Mouse (Mus musculus): ENCODE measurements around the gene Mylk2. TPM values are rescaled to one million over a fixed set of nuclear protein-coding genes. Genes with fewer than 3 reads are reported as not detected.
A peak's percentile ranks its signal among the peaks of the same experiment; 100 is the strongest.

Gene Mylk2
- polyA plus RNA-seq, 1 experiment from 2014 or later: not detected

- ATAC-seq (ENCODE audit: low read depth): no peak
- Histone ChIP-seq H3K4me2 (ENCODE audit: low read depth, low read length) (no peak overlapping the region), H3K9me3 (ENCODE audit: control insufficient read depth, low read length) (no peaks in the 10 kb centered on the region), H3K27ac (ENCODE audit: low read depth, low read length) (no peak overlapping the region), H3K9ac (replicated peaks; ENCODE audit: low read depth, low read length) (no peak overlapping the region), H3K27me3 (ENCODE audit: control insufficient read depth, insufficient read depth, low read length) (no peaks in the 10 kb centered on the region; the same call in 1 of the 2 replicates), H3K4me1 (ENCODE audit: control insufficient read depth, insufficient read depth, low read length) (no peaks in the 10 kb centered on the region), H3K4me3 (ENCODE audit: low read depth, low read length) (no peak overlapping the region), H3K36me3 (ENCODE audit: control insufficient read depth, insufficient read depth, low read length) (no peaks in the 10 kb centered on the region)
- 73% methylated on average over 12 of the region's 12 CpGs for WGBS
These were observed 20.5 kb downstream of the Mylk2 start for GRCm38 (mm10) chr2:152931456-152932160.

GRCm38 (mm10) chr2:152933048-152933447 lies 21.9 kb downstream of the Mylk2 start, which contains the start of gene Foxs1:
Gene Foxs1, minus strand, starts transcription at chr2:152933208.
- H3K9me3 ChIP-seq (ENCODE audit: control insufficient read depth, low read length): no peaks in the 10 kb centered on the region
- no peaks in the 10 kb centered on the region for H3K4me1 ChIP-seq (ENCODE audit: control insufficient read depth, insufficient read depth, low read length)
- no peak within 1 kb of the TSS for H3K27ac ChIP-seq (ENCODE audit: low read depth, low read length)
- no peaks in the 10 kb centered on the region; the same call in 1 of the 2 replicates for H3K27me3 ChIP-seq (ENCODE audit: control insufficient read depth, insufficient read depth, low read length)
- WGBS: 52% methylated on average over 7 of the region's 9 CpGs
- H3K36me3 ChIP-seq (ENCODE audit: control insufficient read depth, insufficient read depth, low read length): no peaks in the 10 kb centered on the region
- no peak within 1 kb of the TSS for H3K9ac ChIP-seq (replicated peaks; ENCODE audit: low read depth, low read length)
- no peak for ATAC-seq (ENCODE audit: low read depth)
- no peak within 1 kb of the TSS for H3K4me2 ChIP-seq (ENCODE audit: low read depth, low read length)
- H3K4me3 ChIP-seq (ENCODE audit: low read depth, low read length): no peak within 1 kb of the TSS

GRCm38 (mm10) chr2:152933614-152934013 lies 22.5 kb downstream of the Mylk2 start:
- no peak overlapping the region for H3K4me3 ChIP-seq (ENCODE audit: low read depth, low read length)
- H3K4me2 ChIP-seq (ENCODE audit: low read depth, low read length): no peak overlapping the region
- no peak overlapping the region for H3K9ac ChIP-seq (replicated peaks; ENCODE audit: low read depth, low read length)
- H3K9me3 ChIP-seq (ENCODE audit: control insufficient read depth, low read length): no peaks in the 10 kb centered on the region
- WGBS: 37% methylated on average over 5 of the region's 5 CpGs
- H3K4me1 ChIP-seq (ENCODE audit: control insufficient read depth, insufficient read depth, low read length): no peaks in the 10 kb centered on the region
- ATAC-seq (ENCODE audit: low read depth): no peak
- H3K27me3 ChIP-seq (ENCODE audit: control insufficient read depth, insufficient read depth, low read length): no peaks in the 10 kb centered on the region; the same call in 1 of the 2 replicates
- no peak overlapping the region for H3K27ac ChIP-seq (ENCODE audit: low read depth, low read length)
- H3K36me3 ChIP-seq (ENCODE audit: control insufficient read depth, insufficient read depth, low read length): no peaks in the 10 kb centered on the region

GRCm38 (mm10) chr2:152939846-152940245 lies 28.7 kb downstream of the Mylk2 start:
- H3K9me3 ChIP-seq (ENCODE audit: control insufficient read depth, low read length): no peaks in the 10 kb centered on the region
- WGBS: 15% methylated on average over 4 of the region's 4 CpGs
- H3K27ac ChIP-seq (ENCODE audit: low read depth, low read length): no peak overlapping the region
- peaks cover 33% of the 10 kb centered on the region for H3K27me3 ChIP-seq (ENCODE audit: control insufficient read depth, insufficient read depth, low read length)
- H3K4me3 ChIP-seq (ENCODE audit: low read depth, low read length): no peak overlapping the region
- H3K4me2 ChIP-seq (ENCODE audit: low read depth, low read length): no peak overlapping the region
- no peaks in the 10 kb centered on the region for H3K36me3 ChIP-seq (ENCODE audit: control insufficient read depth, insufficient read depth, low read length)
- ATAC-seq (ENCODE audit: low read depth): no peak
- H3K9ac ChIP-seq (replicated peaks; ENCODE audit: low read depth, low read length): no peak overlapping the region
- H3K4me1 ChIP-seq (ENCODE audit: control insufficient read depth, insufficient read depth, low read length): peaks cover 11% of the 10 kb centered on the region

- Histone ChIP-seq H3K27ac (ENCODE audit: low read depth, low read length) (no peak overlapping the region), H3K27me3 (ENCODE audit: control insufficient read depth, insufficient read depth, low read length) (peaks cover 42% of the 10 kb centered on the region), H3K4me1 (ENCODE audit: control insufficient read depth, insufficient read depth, low read length) (peaks cover 11% of the 10 kb centered on the region), H3K36me3 (ENCODE audit: control insufficient read depth, insufficient read depth, low read length) (no peaks in the 10 kb centered on the region), H3K4me3 (ENCODE audit: low read depth, low read length) (no peak overlapping the region), H3K9ac (replicated peaks; ENCODE audit: low read depth, low read length) (no peak overlapping the region), H3K4me2 (ENCODE audit: low read depth, low read length) (no peak overlapping the region), H3K9me3 (ENCODE audit: control insufficient read depth, low read length) (no peaks in the 10 kb centered on the region)
- no peak for ATAC-seq (ENCODE audit: low read depth)
- WGBS: 77% methylated on average over 6 of the region's 6 CpGs
These were observed 30.0 kb downstream of the Mylk2 start for GRCm38 (mm10) chr2:152941106-152941505.

- Histone ChIP-seq H3K4me2 (ENCODE audit: low read depth, low read length) (no peak overlapping the region), H3K4me3 (ENCODE audit: low read depth, low read length) (no peak overlapping the region)
- 31% methylated on average over 7 of the region's 7 CpGs for WGBS
These were observed 30.6 kb downstream of the Mylk2 start for GRCm38 (mm10) chr2:152941776-152942175.

GRCm38 (mm10) chr2:152942898-152943515 lies 31.9 kb downstream of the Mylk2 start:
- H3K27ac ChIP-seq (ENCODE audit: low read depth, low read length): no peak overlapping the region
- WGBS: under 1% methylated on average over 44 of the region's 65 CpGs
- no peaks in the 10 kb centered on the region for H3K36me3 ChIP-seq (ENCODE audit: control insufficient read depth, insufficient read depth, low read length)
- peaks cover 13% of the 10 kb centered on the region for H3K4me1 ChIP-seq (ENCODE audit: control insufficient read depth, insufficient read depth, low read length)
- peak overlapping the region; percentile 38 for H3K4me3 ChIP-seq (ENCODE audit: low read depth, low read length)
- no peaks in the 10 kb centered on the region for H3K9me3 ChIP-seq (ENCODE audit: control insufficient read depth, low read length)
- peak overlapping the region; percentile 86 for H3K4me2 ChIP-seq (ENCODE audit: low read depth, low read length)
- peak overlapping the region; percentile 44 for H3K9ac ChIP-seq (replicated peaks; ENCODE audit: low read depth, low read length)
- ATAC-seq (ENCODE audit: low read depth): no peak
- H3K27me3 ChIP-seq (ENCODE audit: control insufficient read depth, insufficient read depth, low read length): peaks cover 42% of the 10 kb centered on the region

More at GRCm38 (mm10) chr2:152941776-152942175, 30.6 kb downstream of the Mylk2 start:
- no peaks in the 10 kb centered on the region for H3K36me3 ChIP-seq (ENCODE audit: control insufficient read depth, insufficient read depth, low read length)
- H3K9ac ChIP-seq (replicated peaks; ENCODE audit: low read depth, low read length): no peak overlapping the region
- ATAC-seq (ENCODE audit: low read depth): no peak; the same call in 1 of the 2 replicates
- no peaks in the 10 kb centered on the region for H3K9me3 ChIP-seq (ENCODE audit: control insufficient read depth, low read length)
- peaks cover 42% of the 10 kb centered on the region for H3K27me3 ChIP-seq (ENCODE audit: control insufficient read depth, insufficient read depth, low read length)
- no peak overlapping the region for H3K27ac ChIP-seq (ENCODE audit: low read depth, low read length)
- peaks cover 11% of the 10 kb centered on the region for H3K4me1 ChIP-seq (ENCODE audit: control insufficient read depth, insufficient read depth, low read length)

GRCm38 (mm10) chr2:152943568-152943967 lies 32.4 kb downstream of the Mylk2 start:
- no peaks in the 10 kb centered on the region for H3K9me3 ChIP-seq (ENCODE audit: control insufficient read depth, low read length)
- H3K4me2 ChIP-seq (ENCODE audit: low read depth, low read length): peak overlapping the region; percentile 86
- peak overlapping the region; percentile 44 for H3K9ac ChIP-seq (replicated peaks; ENCODE audit: low read depth, low read length)
- peaks cover 13% of the 10 kb centered on the region for H3K4me1 ChIP-seq (ENCODE audit: control insufficient read depth, insufficient read depth, low read length)
- peaks cover 42% of the 10 kb centered on the region for H3K27me3 ChIP-seq (ENCODE audit: control insufficient read depth, insufficient read depth, low read length)
- H3K36me3 ChIP-seq (ENCODE audit: control insufficient read depth, insufficient read depth, low read length): no peaks in the 10 kb centered on the region
- H3K27ac ChIP-seq (ENCODE audit: low read depth, low read length): no peak overlapping the region
- 4% methylated on average over 8 of the region's 8 CpGs for WGBS
- H3K4me3 ChIP-seq (ENCODE audit: low read depth, low read length): peak overlapping the region; percentile 38
- no peak for ATAC-seq (ENCODE audit: low read depth)

- 64% methylated on average over 9 of the region's 9 CpGs for WGBS
- no peak overlapping the region for H3K4me2 ChIP-seq (ENCODE audit: low read depth, low read length)
- H3K27me3 ChIP-seq (ENCODE audit: control insufficient read depth, insufficient read depth, low read length): peaks cover 42% of the 10 kb centered on the region
- H3K4me1 ChIP-seq (ENCODE audit: control insufficient read depth, insufficient read depth, low read length): peaks cover 13% of the 10 kb centered on the region
- no peak overlapping the region for H3K4me3 ChIP-seq (ENCODE audit: low read depth, low read length)
- H3K9me3 ChIP-seq (ENCODE audit: control insufficient read depth, low read length): no peaks in the 10 kb centered on the region
- ATAC-seq (ENCODE audit: low read depth): no peak
- H3K36me3 ChIP-seq (ENCODE audit: control insufficient read depth, insufficient read depth, low read length): no peaks in the 10 kb centered on the region
- no peak overlapping the region for H3K27ac ChIP-seq (ENCODE audit: low read depth, low read length)
- no peak overlapping the region for H3K9ac ChIP-seq (replicated peaks; ENCODE audit: low read depth, low read length)
These were observed 32.9 kb downstream of the Mylk2 start for GRCm38 (mm10) chr2:152944013-152944412.

Measured in neural tube, embryonic 14.5 days (tissue).